Mouse (Mus musculus) testis, postnatal 10 days (tissue): ENCODE measurements around the gene Cx3cr1.
A peak's percentile ranks its signal among the peaks of the same experiment; 100 is the strongest.

Source experiments
- DNase-seq: peaks from one replicate; pipeline ENCODE4 v3.0.0; 2021; ENCODE audit warnings: low spot score

Cx3cr1 gene

DNA sequence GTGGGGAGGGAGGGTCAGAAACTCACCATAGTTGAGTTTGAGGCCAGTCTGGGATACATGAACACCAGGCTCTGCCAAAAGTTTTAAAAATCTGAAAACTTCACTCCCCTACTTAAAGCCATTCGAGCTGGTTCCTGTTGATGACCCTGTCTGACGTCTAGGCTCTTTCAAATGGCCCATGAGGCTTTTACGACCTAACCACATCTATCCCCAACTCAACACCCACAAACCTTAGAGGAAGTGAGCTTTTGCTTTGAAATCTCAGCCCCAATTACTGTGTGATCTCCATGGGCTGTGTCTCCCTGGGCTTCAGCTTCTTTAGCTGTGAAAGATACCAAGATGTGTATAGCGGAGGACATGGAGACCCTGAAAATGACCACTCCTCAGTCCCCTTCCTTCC, 131.2 kb downstream of the Cx3cr1 start:
- DNase-seq, result no peak

GRCm38 (mm10) chr9:119937005-119937773, 132.5 kb downstream of the Cx3cr1 start, which contains the start of the genes Gorasp1 and Ttc21a:
Gorasp1 (minus strand) TSS chr9:119937565.
Ttc21a (plus strand) TSS chr9:119937606.
- peak; percentile 99 for DNase-seq

GRCm38 (mm10) chr9:119933675-119934074, 136.0 kb downstream of the Cx3cr1 start:
- no peak for DNase-seq

DNA sequence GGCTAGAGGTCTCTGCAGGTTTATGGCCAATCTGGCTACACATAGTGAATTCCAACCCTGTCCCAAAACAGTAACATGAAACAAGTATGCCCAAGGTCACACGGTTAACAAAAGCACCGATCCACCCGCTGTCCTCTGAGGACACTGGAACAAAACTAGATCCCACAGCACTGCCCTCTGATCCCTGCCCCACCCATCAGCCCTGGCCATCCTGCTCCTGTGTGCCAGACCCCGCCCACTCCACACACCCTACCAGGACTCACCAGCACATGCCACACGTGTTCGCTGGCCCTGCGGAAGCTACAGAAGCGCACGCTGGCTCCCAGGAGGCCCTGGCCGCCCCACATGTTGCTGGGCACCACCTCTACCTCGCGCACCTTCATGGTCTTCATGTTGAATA, 137.3 kb downstream of the Cx3cr1 start:
- DNase-seq, result no peak

DNA sequence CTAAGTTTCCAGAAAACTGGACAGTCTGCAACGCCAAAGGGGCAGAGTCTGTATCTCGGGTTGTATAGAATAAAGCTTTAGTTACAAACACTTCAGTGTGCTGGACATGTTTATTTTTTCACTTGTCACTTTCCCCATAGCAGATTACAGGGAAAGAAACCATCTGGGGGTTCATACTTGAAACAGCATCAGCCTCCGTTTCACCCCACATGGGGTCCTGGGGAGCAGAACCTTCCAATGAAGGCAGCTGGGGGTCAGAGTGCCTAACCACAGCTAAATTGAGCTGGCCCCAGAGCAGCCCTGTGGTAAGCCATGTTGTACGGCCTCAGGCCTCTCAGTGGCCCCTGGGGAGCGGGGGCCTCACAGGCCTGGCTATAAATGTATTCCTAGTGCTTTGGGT, 143.2 kb downstream of the Cx3cr1 start:
- DNase-seq, result no peak

DNA sequence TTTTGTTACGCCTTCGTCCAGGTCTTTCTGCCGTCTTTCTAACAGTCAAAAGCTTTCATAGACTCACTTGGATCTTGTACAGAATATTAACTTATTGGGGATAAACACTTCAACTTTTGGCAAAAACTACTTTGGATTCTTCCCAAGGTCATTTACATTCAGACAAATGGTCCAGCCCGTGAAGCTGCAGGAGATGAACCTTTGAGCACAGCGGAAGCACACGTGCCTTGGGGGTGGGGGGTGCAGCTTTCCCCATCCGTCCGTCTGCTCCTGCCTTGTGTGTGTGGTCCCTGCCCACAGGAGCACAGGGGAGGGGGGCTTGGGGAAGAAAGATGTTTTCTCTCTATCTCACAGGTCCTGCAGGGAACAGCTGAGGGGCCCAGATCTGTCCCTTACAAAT, 143.9 kb downstream of the Cx3cr1 start:
- no peak for DNase-seq

- no peak for DNase-seq
These were observed 144.5 kb downstream of the Cx3cr1 start for GRCm38 (mm10) chr9:119925120-119925657.

DNA sequence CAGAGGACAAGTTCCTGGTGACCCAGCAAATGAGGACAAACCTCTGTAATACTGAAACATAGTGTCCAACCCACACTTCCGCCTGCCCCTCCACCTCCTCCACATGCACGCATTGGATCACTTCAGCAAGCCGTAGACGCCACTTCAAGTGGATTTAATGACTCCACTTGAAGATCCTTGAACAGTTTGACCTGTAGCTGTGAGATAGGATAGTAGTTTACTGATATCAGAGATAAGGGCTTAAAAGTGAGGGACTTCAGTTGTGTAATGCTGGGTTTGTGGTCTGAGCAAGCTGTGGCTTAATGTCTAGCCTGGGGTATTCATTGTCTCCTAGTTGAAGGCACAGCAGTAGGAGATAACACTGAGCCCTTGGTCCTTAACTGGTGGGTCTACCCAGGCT, 146.2 kb downstream of the Cx3cr1 start:
- no peak for DNase-seq

DNA sequence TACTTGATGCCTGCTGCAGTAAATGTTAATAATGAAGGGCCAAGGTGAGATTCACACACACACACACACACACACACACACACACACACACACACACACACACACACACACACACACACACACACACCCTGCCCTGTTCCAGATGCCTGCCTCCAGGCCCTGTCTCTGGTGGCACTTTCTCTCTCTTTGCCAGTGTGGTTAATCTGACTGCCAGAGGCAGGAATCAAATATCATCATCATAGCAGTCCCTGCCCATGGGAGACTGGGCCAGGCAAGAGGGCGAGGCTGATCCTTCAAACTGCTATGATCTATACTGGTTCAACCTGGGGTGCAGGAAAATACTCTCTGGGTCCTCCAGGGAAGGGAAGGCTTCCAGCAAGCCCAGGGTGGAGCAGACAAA, 149.8 kb downstream of the Cx3cr1 start:
- no peak for DNase-seq

GRCm38 (mm10) chr9:119913087-119913838, 156.4 kb downstream of the Cx3cr1 start:
- no peak for DNase-seq

GRCm38 (mm10) chr9:119909931-119910330, 159.7 kb downstream of the Cx3cr1 start:
- no peak for DNase-seq

GRCm38 (mm10) chr9:119908708-119909107, 161.0 kb downstream of the Cx3cr1 start:
- DNase-seq, result no peak

DNA sequence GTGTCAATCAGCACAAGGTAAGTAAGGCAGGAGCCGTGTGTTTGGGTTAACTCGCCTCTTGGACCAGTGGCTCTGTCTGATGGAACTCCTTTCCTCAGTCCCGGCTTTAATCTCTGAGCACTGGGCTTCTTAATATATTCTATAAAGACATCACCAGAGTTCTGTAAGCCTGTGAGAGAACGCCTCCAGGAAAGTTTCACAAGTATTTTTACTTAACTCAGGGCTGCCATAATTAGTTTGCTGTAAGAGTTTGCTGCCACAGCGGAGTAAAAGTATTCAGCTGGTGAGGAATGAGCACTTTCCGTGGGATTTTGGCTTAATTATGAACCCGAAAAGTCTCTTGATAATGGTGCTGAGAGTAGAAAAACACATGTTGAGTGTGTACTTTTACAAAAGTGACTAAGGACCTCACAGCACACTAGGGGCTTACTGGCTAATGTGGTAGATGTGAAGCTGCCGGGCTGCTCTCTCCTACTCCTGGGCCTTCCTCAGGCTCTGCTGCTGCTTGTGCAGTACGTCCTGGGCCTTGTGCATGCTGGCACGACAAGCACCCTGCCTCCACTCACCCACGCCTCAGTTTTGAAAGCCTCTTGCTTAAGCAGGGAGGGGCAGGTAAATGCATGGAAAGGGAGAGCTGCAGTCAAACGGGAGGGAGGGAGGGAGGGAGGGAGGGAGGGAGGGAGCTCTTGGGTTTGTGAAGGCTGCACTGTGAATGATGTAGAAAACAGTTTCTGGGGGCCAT, 167.1 kb downstream of the Cx3cr1 start:
- DNase-seq, result no peak

DNA sequence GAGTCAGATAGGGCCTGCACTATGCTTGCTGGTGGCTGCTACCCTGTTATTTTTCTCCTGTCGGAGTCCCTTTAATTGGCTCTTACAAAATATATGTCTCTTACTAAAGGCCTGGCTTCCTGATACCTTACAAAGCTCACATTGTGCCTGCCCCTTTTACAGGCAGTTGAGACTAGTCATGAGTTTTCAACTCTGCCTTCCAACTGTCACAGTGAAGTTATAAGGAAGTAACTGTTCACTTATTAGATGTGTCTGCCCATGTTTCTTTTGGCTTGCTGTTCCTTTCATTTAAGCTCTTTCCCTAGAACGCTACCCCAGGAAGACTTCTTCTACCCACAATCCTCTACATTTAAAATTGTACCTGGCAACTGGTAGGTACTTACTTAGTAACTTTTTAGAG, 170.2 kb downstream of the Cx3cr1 start:
- DNase-seq, result no peak

- DNase-seq, result peak; percentile 75
These were observed 174.5 kb downstream of the Cx3cr1 start for GRCm38 (mm10) chr9:119895040-119895721.

DNA sequence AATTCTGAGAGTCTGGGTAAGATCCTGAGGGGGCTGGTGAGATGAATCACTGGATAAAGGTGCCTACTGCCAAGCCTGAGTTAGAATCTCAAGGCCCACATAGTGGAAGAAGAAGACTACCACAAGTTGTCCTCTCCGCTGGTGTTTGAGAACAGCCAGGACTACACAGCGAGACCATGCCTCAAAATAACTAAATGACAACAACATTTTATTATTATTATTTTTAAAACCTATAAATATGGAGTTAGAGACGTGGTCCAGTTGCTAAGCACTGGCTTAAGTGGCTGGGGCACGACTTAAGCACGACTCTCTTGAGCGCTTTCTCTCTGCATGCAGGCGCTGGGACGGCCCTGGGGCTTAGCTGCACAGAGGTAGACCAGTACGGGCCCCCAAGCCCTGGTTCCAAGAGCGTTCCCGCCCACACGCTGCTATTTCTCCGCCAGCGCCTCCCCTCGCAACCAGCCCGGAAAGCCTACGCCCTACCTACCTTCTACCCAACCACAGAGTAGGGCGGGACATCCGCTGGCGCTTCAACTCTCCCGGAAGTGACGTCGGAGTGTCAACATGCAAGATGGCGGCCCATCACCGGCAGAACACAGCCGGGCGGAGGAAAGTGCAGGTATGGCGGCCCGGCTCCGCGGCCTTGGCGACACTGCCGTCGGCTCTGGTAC, 175.2 kb downstream of the Cx3cr1 start, which contains the start of gene Wdr48:
Gene Wdr48, plus strand, starts transcription at position 540 of the 671 bp plus-strand sequence.
- DNase-seq, result peak; percentile 94

DNA sequence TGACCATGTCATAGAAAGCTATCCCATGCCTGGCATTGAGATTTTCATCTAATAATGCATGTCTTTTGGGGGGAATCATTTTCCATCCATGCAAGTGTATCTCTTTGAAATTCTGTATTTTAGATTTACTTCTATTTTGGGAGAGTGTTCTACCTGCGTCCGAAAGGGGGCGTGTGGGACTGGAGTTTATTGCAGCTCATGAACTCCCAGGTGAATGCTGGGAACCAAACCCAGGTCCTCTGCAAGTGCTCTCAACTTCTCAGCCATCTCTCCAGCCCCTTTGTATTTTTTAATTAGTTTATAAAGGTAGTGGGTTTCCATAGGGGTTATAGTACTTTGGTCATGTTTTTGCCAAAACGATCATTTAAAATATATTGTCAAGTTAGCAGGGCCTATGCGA, 175.8 kb downstream of the Cx3cr1 start:
- no peak for DNase-seq

DNA sequence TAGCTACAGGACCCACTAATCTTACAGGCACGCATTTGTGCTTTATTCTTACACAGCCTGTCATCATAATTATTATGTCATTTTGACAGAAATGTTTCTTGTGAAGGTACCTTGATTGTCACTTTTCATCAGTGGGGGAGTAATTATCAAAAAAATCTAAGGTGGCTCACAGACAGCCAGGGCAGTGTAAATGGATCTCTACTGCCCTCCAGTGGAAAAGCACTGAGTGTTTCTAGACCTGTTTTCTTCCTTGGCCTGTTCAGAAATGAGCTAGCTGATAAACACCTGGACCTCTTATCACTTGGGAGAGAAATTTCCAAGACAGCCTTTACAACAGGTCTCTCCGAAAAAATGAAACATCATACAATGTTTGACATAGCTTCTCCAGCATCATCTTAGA, 179.0 kb downstream of the Cx3cr1 start:
- no peak for DNase-seq

DNA sequence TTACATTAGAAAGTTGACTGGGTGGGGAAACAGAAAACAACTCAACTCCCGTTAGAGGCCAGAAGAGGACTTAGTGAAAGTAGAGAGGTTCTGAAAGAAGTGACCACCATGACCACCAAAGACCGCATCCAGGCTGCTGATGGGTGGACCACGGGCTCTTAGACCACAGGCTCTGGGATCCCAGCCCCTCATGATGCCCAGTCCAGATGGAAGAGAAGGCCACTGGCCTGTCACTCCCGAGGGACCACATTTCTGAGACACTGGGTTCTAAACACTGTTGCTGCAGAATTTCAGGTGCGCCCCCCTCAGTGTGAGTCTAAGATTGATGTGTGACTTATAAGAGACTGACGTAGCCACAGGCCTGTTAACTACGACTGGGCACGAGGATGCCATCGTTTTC, 180.2 kb downstream of the Cx3cr1 start:
- no peak for DNase-seq

GRCm38 (mm10) chr9:119888843-119889246, 180.8 kb downstream of the Cx3cr1 start:
- DNase-seq, result no peak
